Mouse (Mus musculus) E14TG2a.4 (cell line): ENCODE measurements around the gene Gps2.

Experiments used
- CTCF ChIP-seq: conservative IDR thresholded peaks from 2 replicates; pipeline ENCODE4 v1.5.1; 2014; ENCODE audit warnings: low read length
- NANOG ChIP-seq: IDR thresholded peaks from 2 replicates; pipeline ENCODE4 v1.6.1; 2014; ENCODE audit warnings: borderline replicate concordance, low read length, mixed read lengths

DNA sequence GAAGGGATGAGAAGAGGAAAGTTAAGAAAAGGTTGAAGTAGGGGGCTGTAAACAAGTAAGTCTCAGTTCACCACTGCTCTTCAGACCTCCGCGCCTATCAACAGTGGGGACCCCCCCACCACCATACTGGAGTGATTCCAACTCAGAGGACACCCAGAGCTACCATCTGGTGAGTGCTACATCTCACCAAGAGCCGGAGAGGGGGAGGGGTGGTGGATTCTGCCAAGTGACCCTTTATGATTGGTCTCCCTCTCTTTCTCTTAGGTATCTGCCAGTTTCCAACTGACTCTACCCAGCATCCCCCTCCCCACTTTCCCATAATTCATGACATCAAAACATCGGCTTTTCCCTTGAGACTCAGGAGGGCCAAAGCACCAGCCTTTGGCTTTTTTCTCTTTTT is 27.3 kb downstream of the Gps2 start:
- TF ChIP-seq CTCF (no peak), NANOG (no peak)
